Mouse (Mus musculus) cerebellum, postnatal 36 days (tissue): ENCODE measurements around the gene Artn.
A peak's percentile ranks its signal among the peaks of the same experiment; 100 is the strongest.

Source experiments
- DNase-seq, 2 experiments: peaks; one replicate each; pipeline ENCODE4 v3.0.0; 2021 to 2022; ENCODE audit warnings: mixed read lengths in 2 of 2

The Artn gene

GRCm38 (mm10) chr4:117918261-117918660, 11.3 kb downstream of the Artn start:
- no peak for DNase-seq

GRCm38 (mm10) chr4:117917847-117918246, 11.7 kb downstream of the Artn start:
- no peak for DNase-seq

DNA sequence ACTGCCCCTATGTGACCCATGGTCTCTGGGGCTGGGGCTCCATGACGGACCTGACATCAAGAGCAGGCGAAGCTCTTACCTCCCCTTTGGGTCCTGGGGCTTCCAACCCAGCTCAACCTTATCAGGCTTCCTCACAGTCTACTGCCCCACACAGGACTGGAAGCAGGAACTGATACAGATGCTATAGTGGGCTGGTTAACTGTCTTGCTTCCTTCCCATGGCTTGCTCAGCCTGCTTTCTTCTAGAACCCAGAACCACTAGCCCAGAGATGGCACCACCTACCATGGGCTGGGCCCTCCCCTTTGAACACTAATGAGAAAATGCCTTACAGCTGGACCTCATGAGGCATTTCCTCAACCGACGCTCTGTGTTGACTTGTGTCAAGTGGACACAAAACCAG, 12.2 kb downstream of the Artn start:
- DNase-seq: no peak

DNA sequence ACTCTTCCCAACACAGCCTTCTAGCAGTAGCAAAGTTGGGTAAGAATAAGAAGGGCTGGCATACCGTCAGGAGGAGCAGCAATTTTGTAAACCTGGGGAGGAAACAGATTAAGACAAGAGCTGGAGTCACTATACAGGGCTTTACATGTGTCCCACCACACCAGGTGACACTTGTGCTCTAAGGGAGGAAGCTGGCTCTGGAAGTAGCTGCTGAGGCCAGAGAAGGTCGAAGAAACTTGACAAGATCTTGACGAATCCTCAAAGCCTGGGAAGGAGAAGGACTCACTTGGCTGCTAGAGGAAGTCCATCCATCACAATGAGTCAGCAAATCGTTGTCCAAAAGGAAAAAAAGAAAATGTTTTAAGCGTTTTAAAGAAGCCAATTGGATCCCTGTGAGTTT, 13.2 kb downstream of the Artn start:
- no peak for DNase-seq

- DNase-seq: no peak
Measured at GRCm38 (mm10) chr4:117915489-117916105, 14.0 kb downstream of the Artn start.

GRCm38 (mm10) chr4:117914591-117915442, 14.7 kb downstream of the Artn start, which contains the start of gene Ipo13:
Gene Ipo13 (minus strand): TSS chr4:117914999.
- peak; percentile 87 to 92 for DNase-seq

DNA sequence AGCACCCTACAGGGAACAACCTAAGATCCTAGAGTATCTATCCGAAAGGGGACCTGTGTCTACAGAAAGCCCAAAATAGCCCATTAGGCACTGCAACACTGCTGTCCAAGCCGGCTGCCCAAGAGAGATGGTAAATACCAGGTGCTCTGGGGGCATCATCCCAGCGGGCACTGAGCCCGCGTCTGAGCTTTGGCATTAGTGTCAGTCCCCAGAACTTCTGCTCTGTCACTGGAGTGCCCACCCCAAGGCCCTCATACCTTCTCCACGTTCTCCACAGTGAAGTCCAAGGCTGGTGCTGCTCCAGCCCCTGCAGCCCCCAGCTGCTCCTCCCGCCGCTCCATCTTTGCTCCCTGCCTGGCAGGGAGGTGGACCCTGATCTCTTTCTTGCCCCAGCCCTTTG, 15.5 kb downstream of the Artn start:
- peak in 1 of 2 experiments; percentile 64 for DNase-seq

DNA sequence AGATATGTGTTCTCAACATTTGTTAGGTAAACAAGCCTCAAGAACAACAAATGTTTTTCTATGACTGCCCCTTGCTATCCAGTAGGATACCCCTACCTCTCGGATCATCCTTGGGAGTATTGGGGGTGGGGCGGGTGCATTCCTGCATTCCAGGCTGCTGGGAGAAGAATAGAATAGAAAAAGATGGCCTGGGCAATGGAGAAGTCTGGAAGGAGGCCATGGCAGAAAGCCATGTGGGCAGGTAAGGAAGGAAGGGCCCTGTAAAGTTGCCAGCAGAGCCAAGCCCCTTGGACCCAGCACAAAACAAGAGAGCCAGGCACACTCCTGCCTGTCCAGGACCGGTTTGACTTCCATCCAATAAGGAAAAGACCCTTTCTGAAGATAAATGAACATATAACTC, 16.1 kb downstream of the Artn start:
- peak; percentile 83 to 87 for DNase-seq

- peak in 1 of 2 experiments; percentile 29 for DNase-seq
Measured at GRCm38 (mm10) chr4:117912685-117913273, 16.8 kb downstream of the Artn start.

GRCm38 (mm10) chr4:117912131-117912561, 17.4 kb downstream of the Artn start:
- peak; percentile 73 to 75 for DNase-seq

DNA sequence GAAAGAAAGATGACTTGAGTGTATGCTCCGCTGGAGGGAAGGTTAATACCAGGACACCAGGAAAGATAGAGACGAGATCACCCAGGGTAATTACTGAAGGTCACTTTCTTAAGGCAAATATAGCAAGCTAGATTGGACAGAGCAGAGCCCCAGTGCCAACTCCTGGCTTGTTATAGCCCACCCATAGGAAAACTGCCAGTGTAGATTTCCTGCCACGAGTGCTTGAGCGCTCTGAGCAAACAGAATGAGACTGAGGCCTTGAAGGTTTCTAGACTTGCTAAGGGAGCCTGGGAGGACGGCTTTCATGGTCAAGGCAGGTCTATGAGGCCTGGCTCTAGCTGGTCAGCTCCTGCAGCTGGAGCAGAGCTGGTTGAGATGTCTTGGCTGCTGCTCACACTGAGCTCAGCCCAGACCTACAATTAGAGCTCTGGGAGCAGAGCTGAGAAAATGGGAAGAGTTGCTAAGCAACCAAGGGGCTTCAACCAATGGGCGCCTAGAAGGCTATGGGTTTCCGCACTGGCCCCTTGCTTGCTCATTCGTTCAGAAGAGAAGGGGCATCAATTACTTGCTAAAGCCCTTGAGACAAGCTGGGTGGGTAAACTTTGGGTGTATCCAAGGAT, 20.6 kb downstream of the Artn start:
- peak in 1 of 2 experiments; percentile 15 for DNase-seq

GRCm38 (mm10) chr4:117906196-117906595, 23.4 kb downstream of the Artn start:
- DNase-seq: peak in 1 of 2 experiments; percentile 31

DNA sequence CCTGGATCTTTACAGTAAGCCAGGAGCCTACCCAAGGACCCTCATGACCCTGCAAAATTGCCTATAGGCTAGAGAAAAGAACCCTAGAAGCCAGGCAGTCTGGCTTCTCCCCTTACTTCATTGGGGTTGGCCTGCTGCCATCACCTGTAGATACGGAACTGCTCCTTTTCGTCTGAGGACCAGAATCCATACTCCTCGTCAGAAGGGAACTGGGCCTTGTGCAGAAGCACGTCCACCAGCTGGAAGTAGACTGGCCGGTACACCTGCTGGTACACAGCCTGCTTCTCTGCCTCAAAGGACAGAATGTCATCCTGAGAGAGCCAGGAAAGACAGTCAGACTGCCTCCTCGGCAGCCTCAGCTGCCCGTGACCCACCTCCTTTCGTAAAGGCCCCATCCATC, 24.8 kb downstream of the Artn start:
- DNase-seq: no peak

DNA sequence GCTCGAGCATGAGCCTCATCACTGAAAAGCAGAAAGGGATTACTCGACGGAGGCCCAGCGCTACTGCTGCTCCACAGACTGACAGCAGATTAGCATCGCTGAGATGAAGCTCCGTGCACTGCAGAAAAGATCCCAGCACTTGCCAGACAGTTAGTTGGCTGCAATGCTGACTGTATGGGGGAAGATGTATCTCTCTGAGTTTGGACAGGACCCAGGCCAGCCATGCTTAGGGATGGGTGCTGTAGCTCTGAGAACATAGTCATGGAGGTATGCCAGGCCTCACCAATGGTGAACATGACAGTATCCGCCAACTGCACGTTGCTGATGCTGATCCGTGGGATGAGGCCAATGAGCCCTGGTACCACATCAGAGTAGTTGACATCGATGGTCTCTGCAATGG, 25.5 kb downstream of the Artn start:
- no peak for DNase-seq

GRCm38 (mm10) chr4:117898111-117898510, 31.5 kb downstream of the Artn start:
- no peak for DNase-seq

GRCm38 (mm10) chr4:117896031-117896430, 33.5 kb downstream of the Artn start:
- peak; percentile 71 to 78 for DNase-seq

GRCm38 (mm10) chr4:117895339-117895738, 34.2 kb downstream of the Artn start:
- no peak for DNase-seq

DNA sequence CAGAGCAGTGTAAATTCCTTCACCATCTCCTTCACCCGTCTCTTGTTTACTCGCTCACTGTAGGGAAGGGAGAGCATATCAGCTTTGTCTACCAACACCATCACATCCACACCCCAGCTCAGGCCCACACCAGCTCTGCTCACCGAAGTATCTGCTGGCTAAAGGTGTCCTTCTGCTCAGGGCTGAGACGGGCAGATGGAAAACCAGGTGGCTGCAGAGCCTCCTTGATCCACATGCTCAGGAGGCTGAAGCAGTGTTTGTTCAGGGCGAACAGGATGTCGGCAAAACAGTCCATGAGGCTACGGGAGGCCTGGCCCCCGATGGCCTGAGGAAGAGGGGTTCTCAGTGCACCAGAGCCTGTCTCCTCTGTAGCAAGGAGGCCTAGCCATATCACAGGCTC, 35.0 kb downstream of the Artn start:
- DNase-seq: peak in 1 of 2 experiments; percentile 57

- DNase-seq: no peak
Measured at GRCm38 (mm10) chr4:117893376-117893775, 36.2 kb downstream of the Artn start.

DNA sequence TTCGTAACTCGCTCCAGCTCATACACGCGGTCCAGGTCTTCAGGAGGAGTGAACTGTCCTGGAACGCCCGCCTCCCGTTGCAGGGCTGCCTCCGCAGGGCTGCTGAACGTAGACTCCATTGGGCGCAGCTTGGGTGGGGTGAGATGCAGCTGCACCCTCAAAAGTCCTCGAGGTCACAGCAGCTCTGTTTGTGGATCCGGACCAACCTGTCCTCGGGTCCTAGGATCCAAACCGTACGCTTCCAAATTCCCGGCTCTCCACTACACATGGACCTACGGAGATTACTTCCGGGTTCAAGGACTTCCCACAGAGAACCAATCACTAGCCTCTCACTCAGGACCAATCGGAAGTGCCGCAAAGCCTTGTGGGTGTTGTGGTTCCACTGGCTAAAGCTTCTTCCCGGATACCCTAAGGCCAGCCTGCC, 37.8 kb downstream of the Artn start, which contains the start of gene Dph2:
Gene Dph2, minus strand, starts transcription at position 295 of the 424 bp plus-strand sequence.
- DNase-seq: peak; percentile 81 to 86

GRCm38 (mm10) chr4:117890750-117891149, 38.8 kb downstream of the Artn start:
- no peak for DNase-seq

DNA sequence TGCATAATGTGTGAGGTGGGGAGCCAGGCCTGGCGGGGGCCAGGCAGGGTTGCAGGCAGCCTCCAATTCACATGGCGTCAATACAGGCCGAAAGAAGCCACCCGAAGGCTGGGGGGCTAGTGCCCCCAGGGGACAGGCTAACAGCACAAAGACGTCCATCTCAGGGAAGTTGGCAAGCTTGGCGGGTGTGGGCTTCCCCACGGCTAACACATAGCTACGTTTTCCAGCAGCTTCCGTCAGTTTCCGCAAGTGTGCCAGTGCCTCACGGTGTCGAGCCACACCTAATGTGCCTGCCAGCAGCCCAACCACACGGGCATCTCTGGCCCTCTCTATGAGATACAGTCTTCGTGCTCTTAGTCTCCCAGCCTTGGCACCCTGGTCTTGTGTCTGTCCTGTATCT, 39.5 kb downstream of the Artn start:
- DNase-seq: no peak

DNA sequence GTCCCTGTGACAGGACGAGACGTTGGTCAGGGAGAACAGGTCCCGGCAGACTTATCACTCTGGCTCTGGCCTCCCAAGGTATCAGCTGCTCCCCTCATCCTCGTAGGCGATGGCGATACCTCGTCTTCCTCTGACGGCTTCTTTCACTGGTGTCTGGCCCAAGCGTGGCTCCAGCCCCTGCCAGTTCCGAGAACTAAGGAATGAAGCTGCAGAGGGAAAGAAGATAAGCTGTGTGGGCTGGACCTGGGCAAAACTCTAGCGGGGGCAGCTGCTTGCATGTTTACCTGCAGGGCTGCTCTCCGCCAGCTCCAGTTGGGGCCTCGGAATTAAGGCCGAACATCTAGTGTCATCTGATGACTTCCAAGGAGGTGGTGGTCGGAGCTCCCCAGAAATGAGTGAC, 40.1 kb downstream of the Artn start:
- DNase-seq: no peak
